Mouse (Mus musculus) adrenal gland, adult 10 weeks (tissue): ENCODE measurements around the gene Dync1li1. TPM values are rescaled to one million over a fixed set of nuclear protein-coding genes. Genes with fewer than 3 reads are reported as not detected.

Source experiments
- polyA plus RNA-seq: library from polyadenylated mRNA; stranded (reverse); fragments of 350-450 nt; fragmentation: Illumina TruSeq; extraction: RNeasy Lipid Tissue Mini Kit (QIAGEN cat#74804); gene quantifications from one replicate; pipeline ENCODE4 v1.2.3, GENCODE M21; 2014; ENCODE audit warnings: low read depth, low replicate concordance

The Dync1li1 gene
- polyA plus RNA-seq = 48.5 TPM

DNA sequence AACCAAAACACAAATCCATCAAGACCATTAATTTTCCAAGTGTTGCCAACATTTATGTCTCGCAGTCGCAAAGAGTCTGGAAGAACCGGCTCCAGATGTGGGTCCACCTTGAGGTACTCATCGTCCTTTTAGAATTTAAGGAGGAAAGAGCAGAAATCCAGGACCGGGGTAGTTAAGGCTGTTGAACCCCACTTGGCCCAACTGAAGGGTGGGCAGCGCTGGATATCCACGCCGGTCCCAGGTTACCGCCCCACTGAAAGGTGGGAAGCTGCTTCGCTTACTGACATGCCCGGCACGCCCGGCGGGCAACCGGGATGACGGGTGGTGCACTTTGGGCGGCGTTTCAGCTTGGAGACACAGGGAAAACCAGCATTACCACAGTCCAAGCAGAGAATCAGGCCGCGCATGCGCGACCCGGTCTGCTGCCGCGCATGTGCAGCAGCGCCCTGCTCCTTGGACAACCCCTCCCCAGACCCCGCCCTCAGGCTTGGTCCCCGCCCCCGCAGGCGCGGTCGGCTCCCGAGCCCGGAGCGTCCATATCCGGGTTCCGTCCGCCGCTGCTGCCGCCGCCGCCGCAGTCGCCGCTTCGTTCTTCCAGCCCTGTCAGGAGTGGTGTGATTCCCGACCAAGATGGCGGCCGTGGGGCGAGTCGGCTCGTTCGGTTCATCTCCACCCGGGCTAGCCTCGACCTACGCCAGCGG, at the start of gene Dync1li1:
Dync1li1 (plus strand) TSS at position 539 of the 701 bp plus-strand sequence.

DNA sequence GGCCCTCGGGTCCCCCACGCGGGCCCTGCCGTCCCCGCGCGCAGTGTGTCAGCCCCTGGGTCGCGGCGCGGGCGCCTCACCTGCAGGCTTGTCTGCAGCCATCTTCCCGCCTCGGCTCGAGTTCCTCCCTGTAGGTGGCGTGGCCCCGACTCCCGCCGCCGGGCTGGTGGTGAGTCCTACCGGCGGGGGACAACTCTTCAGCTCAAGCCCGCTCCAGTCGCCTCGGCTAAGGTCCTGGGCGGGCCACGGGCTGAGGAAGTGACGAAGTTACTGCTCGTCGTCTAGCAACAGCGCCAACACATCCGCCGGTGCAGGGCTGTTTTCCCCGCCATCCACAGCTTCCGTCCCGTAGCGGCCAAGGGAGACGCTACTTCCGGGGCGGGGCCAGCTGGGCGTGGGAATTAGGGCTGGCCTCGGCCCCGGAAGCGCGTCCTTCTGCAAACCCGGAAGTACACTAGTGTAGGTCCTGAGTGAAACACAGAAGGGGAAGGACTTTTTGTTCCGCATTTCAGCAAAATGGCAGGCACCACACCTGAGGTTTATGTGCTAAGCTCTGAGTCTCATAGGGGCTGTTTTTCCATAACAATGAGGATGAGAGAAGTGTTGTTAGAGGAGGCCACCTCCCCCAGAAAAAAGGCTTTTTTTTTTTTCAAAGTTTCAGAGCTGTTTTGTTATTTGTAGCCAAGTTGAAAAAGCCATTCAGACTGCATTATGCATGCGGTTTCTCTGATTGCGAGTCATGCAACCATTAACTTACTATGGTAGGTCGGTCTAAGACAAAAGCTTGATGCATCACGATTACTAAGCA, 48.5 kb upstream of the Dync1li1 start, which contains the start of gene Cnot10:
Cnot10 (minus strand) TSS at position 346 of the 808 bp plus-strand sequence.

GRCm38 (mm10) chr9:114731011-114731755, 42.6 kb downstream of the Dync1li1 start, which contains the start of gene Cmtm6:
TSS of gene Cmtm6 (plus strand) at chr9:114731116.

Other genes starting within 250 kb of the Dync1li1 start
- not detected for gene Ccr4, start 183.9 kb upstream of the Dync1li1 start, polyA plus RNA-seq
- not detected for gene C130032M10Rik, start 173.1 kb upstream of the Dync1li1 start, polyA plus RNA-seq
- not detected for gene Trim71, start 124.4 kb upstream of the Dync1li1 start, polyA plus RNA-seq
- gene Cnot10, start 48.6 kb upstream of the Dync1li1 start, polyA plus RNA-seq = 38.6 TPM
- gene Cmtm6, start 42.3 kb downstream of the Dync1li1 start, polyA plus RNA-seq = 124 TPM
- 4.0 TPM for gene Cmtm7, start 93.1 kb downstream of the Dync1li1 start, polyA plus RNA-seq
- gene Cmtm8, start 155.4 kb downstream of the Dync1li1 start, polyA plus RNA-seq = 9.2 TPM
- gene Gpd1l, start 245.2 kb downstream of the Dync1li1 start, polyA plus RNA-seq = 39.1 TPM